In genomic region chr12:109744186-109744585, GRCm38 (mm10) we compare ENCODE assay signal across 20 mouse cellular contexts.
"Had no signal": no experiment of that assay in that cellular context is flagged by ENCODE, and none has a peak within 500 bp of the region (broad histone marks: within the 10 kb centered on the region; RNA-seq: fewer than 3 reads in every experiment).

No protein-coding gene starts in this region.

- H3K4me1 ChIP-seq: megakaryocyte, embryonic 14.5 days had no signal

- H3K4me2 ChIP-seq: lung, embryonic 15.5 days; midbrain, embryonic 12.5 days; neural tube, embryonic 12.5 days; stomach, embryonic 15.5 days had no signal

- H3K27me3 ChIP-seq: lung, embryonic 15.5 days; stomach, embryonic 15.5 days had no signal

- H3K9ac ChIP-seq: liver, embryonic 14.5 days; lung, embryonic 15.5 days; midbrain, embryonic 12.5 days; neural tube, embryonic 12.5 days; stomach, embryonic 15.5 days had no signal

- DNase-seq: kidney, adult 18-20 months; kidney, adult 9 months; kidney, postnatal 14 days; kidney, postnatal 4 days; layer of hippocampus, adult 9-11 months; layer of hippocampus, postnatal 36 days; lung, adult 18-20 months; lung, postnatal 10 days; lung, postnatal 36 days; retina, postnatal 1 day; thymus, adult 18-20 months; thymus, postnatal 36 days had no signal

- H3K9me3 ChIP-seq: lung, embryonic 15.5 days; megakaryocyte, embryonic 14.5 days; midbrain, embryonic 12.5 days; neural tube, embryonic 12.5 days; stomach, embryonic 15.5 days had no signal

- H3K27ac ChIP-seq: left cerebral cortex, adult 2 months; liver, embryonic 14.5 days; lung, embryonic 15.5 days; neural tube, embryonic 12.5 days had no signal

- H3K4me3 ChIP-seq: left cerebral cortex, adult 2 months; lung, embryonic 15.5 days; megakaryocyte, embryonic 14.5 days; midbrain, embryonic 12.5 days; neural tube, embryonic 12.5 days; stomach, embryonic 15.5 days had no signal

- ATAC-seq: intestine, embryonic 16.5 days had no signal
